Mouse (Mus musculus): ENCODE measurements at regions not wholly inside any gene's neighbourhood (a gene's known extent, or its start where the extent isn't known, plus 50 kb on each side); places are given as distances from the start of the nearest gene placed in this dataset.
"Not testable (repeated sequence)": the region's sequence is repeated elsewhere in the genome, so short reads cannot be mapped to it uniquely, and the experiment has no call there.

GRCm38 (mm10) chr10:91498543-91498942, 317.4 kb upstream of the Tmpo start:
- DNase-seq (ENCODE audit: low read depth in 1 of 2, low spot score in 2 of 2), result no peak

- no peak for DNase-seq (ENCODE audit: low read depth in 1 of 2, low spot score in 2 of 2)
These were observed 283.6 kb upstream of the Tmpo start for GRCm38 (mm10) chr10:91464691-91465090.

GRCm38 (mm10) chr10:91447974-91448703, 267.0 kb upstream of the Tmpo start:
- DNase-seq (ENCODE audit: low read depth in 1 of 2, low spot score in 2 of 2), result no peak

- DNase-seq (ENCODE audit: low read depth in 1 of 2, low spot score in 2 of 2), result no peak
These were observed 262.2 kb upstream of the Tmpo start for GRCm38 (mm10) chr10:91443321-91443720.

- DNase-seq (ENCODE audit: low read depth in 1 of 2, low spot score in 2 of 2), result no peak
These were observed 258.9 kb upstream of the Tmpo start for GRCm38 (mm10) chr10:91440051-91440450.

GRCm38 (mm10) chr10:91437917-91438316, 256.8 kb upstream of the Tmpo start:
- no peak for DNase-seq (ENCODE audit: low read depth in 1 of 2, low spot score in 2 of 2)

- no peak for DNase-seq (ENCODE audit: low read depth in 1 of 2, low spot score in 2 of 2)
These were observed 255.0 kb upstream of the Tmpo start for GRCm38 (mm10) chr10:91436091-91436569.

- DNase-seq (ENCODE audit: low read depth in 1 of 2, low spot score in 2 of 2), result no peak
These were observed 249.2 kb upstream of the Tmpo start for GRCm38 (mm10) chr10:91430281-91430680.

GRCm38 (mm10) chr10:91426584-91426983, 245.5 kb upstream of the Tmpo start:
- no peak for DNase-seq (ENCODE audit: low read depth in 1 of 2, low spot score in 2 of 2)

- DNase-seq (ENCODE audit: low read depth in 1 of 2, low spot score in 2 of 2), result not testable (repeated sequence)
These were observed 244.7 kb upstream of the Tmpo start for GRCm38 (mm10) chr10:91425625-91426385.

- DNase-seq (ENCODE audit: low read depth in 1 of 2, low spot score in 2 of 2), result no peak
These were observed 243.7 kb upstream of the Tmpo start for GRCm38 (mm10) chr10:91424786-91425185.

- DNase-seq (ENCODE audit: low read depth in 1 of 2, low spot score in 2 of 2), result no peak
These were observed 206.1 kb upstream of the Tmpo start for GRCm38 (mm10) chr10:91387255-91387654.

- DNase-seq (ENCODE audit: low read depth in 1 of 2, low spot score in 2 of 2), result no peak
These were observed 203.3 kb upstream of the Tmpo start for GRCm38 (mm10) chr10:91384372-91384771.

- DNase-seq (ENCODE audit: low read depth in 1 of 2, low spot score in 2 of 2), result no peak
These were observed 195.6 kb upstream of the Tmpo start for GRCm38 (mm10) chr10:91376683-91377082.

GRCm38 (mm10) chr10:91367488-91367887, 186.4 kb upstream of the Tmpo start:
- no peak for DNase-seq (ENCODE audit: low read depth in 1 of 2, low spot score in 2 of 2)

- no peak for DNase-seq (ENCODE audit: low read depth in 1 of 2, low spot score in 2 of 2)
These were observed 181.5 kb upstream of the Tmpo start for GRCm38 (mm10) chr10:91362587-91362986.

GRCm38 (mm10) chr10:91361621-91362020, 180.5 kb upstream of the Tmpo start:
- no peak for DNase-seq (ENCODE audit: low read depth in 1 of 2, low spot score in 2 of 2)

GRCm38 (mm10) chr10:91345465-91345864, 164.3 kb upstream of the Tmpo start:
- no peak for DNase-seq (ENCODE audit: low read depth in 1 of 2, low spot score in 2 of 2)

- no peak for DNase-seq (ENCODE audit: low read depth in 1 of 2, low spot score in 2 of 2)
These were observed 161.0 kb upstream of the Tmpo start for GRCm38 (mm10) chr10:91342083-91342482.

GRCm38 (mm10) chr10:91339361-91339760, 158.2 kb upstream of the Tmpo start:
- no peak for DNase-seq (ENCODE audit: low read depth in 1 of 2, low spot score in 2 of 2)

- DNase-seq (ENCODE audit: low read depth in 1 of 2, low spot score in 2 of 2), result no peak
These were observed 145.7 kb upstream of the Tmpo start for GRCm38 (mm10) chr10:91326661-91327312.

- DNase-seq (ENCODE audit: low read depth in 1 of 2, low spot score in 2 of 2), result no peak
These were observed 145.1 kb upstream of the Tmpo start for GRCm38 (mm10) chr10:91326144-91326655.
